Mouse (Mus musculus) cortical plate, adult 2 months (tissue): ENCODE data around the gene Bcdin3d.
A peak's percentile ranks its signal among the peaks of the same experiment; 100 is the strongest.

ENCODE experiments used
- CTCF ChIP-seq: fragments of 200-500 bp; IDR thresholded peaks from 2 replicates; pipeline ENCODE4 v1.5.1; 2011; ENCODE audit warnings: mild to moderate bottlenecking, control low read depth, low read length; ENCODE audit not compliant: insufficient read depth; ENCODE audit errors: extremely low read depth
- POLR2A ChIP-seq: fragments of 200-500 bp; IDR thresholded peaks from 2 replicates; pipeline ENCODE4 v1.6.1; 2011; ENCODE audit warnings: mild to moderate bottlenecking, low read length, control low read depth; ENCODE audit not compliant: insufficient read depth; ENCODE audit errors: extremely low read depth

DNA sequence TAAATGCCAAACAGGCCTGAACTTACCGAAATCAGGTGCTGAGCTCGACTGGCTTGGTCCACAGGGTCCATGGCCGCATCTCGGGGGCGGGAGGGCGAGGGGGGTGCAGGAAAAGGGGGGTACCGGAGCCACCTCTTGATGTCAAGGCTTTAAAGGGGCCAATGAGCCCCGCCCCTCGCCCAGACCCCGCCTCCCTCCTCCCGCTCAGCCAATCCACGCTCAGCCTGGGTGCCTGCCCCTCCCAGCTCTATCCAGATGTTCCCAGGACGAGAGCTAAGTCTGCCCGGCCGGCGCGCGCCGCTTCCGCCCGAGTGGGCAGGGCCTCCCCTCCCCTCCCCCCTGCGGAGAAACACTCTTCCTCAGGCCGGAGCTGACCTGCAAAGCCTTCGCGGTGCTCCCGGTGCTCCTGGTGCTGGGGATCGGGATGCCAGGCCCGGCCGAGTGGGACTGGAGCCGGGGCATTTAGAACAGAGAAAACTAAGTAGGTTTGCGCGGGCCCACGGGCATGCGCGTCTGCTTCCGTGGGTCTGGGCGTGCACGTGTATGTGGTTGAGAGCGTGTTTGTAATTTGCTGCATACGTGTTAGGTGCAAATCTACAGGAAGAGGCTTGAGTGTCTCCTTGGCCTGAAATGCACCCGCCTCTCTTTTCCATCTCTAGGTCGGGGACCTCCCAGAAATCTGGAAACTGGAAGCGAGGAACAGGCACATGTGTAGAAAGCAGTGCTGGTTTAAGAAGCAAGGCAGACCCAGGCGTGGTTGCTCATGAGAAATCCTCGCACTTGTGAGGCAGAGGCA lies 16.7 kb downstream of the Bcdin3d start, which contains the start of gene Nckap5l:
- TF ChIP-seq POLR2A (peak; percentile 24; the same call in 1 of the 2 replicates), CTCF (no peak)
